Mouse (Mus musculus): ENCODE data around the gene Ifi203.
"Not testable (repeated sequence)": the region's sequence is repeated elsewhere in the genome, so short reads cannot be mapped to it uniquely, and the experiment has no call there.

Ifi203 gene

DNA sequence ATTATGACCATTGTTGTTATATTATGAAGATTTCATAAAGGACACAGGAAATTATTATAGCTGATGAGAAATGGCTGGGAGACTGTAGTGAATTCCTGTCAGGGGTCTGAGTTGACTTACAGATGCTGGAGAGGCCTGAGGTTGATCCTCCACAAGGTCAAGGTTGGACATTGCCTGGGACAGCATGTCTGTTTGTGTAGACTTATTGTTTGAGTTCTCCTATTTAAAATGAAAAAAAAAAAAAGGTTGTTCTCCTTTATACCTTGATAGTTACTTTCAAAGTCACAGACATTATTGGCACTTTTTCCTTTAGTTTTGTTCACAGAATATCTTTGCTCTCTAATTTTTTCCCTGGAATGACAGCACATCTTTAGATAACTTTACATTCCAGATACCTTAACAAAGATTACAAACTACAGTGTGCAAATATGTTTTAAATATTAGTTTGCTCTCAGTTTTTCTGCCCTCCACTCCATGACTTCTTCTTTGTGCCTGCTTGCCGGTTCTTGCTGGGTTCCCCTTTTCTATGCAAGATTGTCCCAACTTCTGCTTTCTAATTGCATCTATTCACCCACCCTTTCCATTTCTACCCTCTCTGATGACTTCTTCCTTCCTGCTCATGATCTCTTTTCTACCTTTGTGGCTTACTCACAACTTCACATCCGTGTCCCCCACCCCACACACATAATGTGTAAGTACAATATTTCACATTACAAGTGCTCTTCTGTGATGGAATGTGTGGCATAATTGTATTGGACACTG, 55.3 kb downstream of the Ifi203 start:
- not testable (repeated sequence) for DNase-seq

DNA sequence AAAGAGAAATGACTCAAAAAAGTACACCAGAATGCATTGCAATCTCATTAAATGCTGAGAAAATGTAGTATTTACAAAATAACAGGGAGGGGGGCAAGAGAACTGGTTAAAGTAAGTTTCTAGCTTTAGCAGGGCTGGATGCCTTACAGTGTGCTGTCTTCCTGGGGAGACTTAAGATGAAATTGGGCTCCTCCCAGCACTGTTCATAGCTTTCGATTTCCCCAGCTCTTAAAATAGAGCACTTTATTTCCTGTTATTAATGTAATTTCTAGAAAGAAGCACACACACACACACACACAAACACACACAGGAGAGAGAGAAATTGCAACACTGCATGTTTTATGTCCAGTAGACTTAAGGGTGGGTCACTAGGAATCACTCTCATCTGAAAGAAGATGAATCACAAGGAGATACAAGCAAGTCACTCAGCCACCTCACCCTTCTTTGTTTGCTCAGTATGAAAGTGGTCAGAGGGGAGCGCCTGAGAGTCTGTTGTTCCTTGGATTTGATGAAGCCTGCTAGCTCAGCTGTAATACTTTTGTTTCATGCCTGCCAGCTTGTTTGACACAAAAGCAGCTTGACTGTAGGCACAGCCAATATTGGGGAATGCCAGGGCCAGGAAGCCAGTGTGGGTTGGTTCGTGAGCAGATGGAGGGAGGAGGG, 62.3 kb downstream of the Ifi203 start:
- peak in 1 of 2 experiments; percentile 12 for DNase-seq

DNA sequence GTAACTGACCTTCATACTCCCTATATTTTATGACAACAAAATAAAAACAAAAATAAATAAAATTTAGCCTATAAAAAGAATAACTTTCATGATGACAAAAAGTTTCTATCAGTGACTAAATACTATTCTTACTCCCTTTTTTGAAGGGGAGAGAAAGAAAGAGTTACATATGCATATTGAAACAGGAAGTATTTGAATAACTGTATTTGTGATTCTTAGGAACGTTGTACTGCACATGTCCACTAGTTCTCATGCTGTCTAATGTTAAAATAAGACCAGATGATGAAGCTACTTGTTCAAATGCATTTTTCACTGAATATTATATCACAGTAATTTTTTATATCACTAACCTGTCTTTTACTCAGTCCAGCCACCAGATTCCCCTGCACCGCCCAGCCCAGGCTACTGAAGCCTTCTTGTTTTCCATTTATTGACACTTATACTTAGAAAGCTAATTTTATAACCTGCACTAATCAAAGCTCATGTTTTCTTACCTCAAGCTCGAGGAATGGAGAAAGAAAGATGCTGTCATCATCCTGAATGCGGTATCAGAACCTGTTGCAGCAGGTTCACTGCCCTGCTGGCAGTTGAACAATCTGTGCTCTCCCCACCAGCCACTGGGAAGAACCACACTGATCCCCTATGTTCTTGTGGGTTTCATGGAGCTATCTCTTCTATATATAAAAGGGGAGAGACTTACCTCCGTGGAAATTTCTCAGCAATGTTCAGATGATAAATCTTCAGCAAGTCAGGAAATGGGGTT, 63.1 kb downstream of the Ifi203 start:
- DNase-seq = not testable (repeated sequence)

DNA sequence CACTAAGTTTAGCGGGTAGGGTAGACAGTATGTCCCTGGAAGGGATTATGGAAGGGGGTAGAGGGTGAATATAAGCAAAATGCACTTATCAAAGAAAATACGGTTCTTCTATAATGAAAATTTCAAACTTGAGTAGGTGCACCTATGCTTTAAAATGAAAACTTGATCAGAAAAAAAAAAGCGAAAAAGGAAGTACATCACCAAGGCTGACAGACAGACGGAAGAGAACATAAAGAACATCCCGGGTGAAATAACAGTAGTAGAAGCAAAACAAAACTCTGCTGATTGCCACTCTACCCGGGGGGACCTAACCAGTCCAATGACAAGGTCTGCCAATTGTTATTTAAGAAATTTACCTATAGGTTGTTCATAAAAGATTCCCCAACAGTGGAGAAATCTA, 64.2 kb downstream of the Ifi203 start:
- not testable (repeated sequence) for DNase-seq

DNA sequence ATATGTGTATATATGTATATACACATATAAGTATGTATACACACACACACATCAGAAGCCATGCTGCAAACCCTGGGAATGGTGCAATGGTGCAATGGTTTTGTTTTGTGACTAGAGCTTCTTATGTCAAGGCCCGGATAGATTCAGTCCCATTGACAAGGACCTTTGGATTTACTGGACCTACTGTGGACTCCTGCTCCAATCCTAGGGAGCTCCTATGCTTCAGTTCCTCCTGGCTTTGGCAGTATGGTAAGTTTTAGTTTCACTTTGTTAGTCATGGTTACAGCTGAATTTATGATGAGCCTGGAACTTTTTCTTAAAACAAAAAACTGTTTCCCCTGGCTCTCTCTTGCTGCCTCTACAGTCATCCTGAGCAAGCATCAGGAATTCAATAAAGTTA, 65.3 kb downstream of the Ifi203 start:
- DNase-seq = not testable (repeated sequence)

Measured in thymus, adult 18-20 months (tissue).